Mouse (Mus musculus) midbrain, embryonic 15.5 days (tissue): ENCODE data around the gene Cerk. TPM values are rescaled to one million over a fixed set of nuclear protein-coding genes. Genes with fewer than 3 reads are reported as not detected.
"Not testable (repeated sequence)": the region's sequence is repeated elsewhere in the genome, so short reads cannot be mapped to it uniquely, and the experiment has no call there.

ENCODE experiments used
- ATAC-seq: fragments of 200-750 bp; cut with Nextera tagmentation; replicated peaks from 2 replicates; pipeline ENCODE4 v1.8.0; 2017; ENCODE audit warnings: moderate TSS enrichment
- H3K27ac ChIP-seq: fragments of 300-500 bp; sonication (generic); 2 replicates; pipeline ENCODE4 v1.5.1; 2015; ENCODE audit warnings: mild to moderate bottlenecking, inconsistent platforms
- H3K27me3 ChIP-seq: fragments of 300-500 bp; sonication (generic); replicated peaks from 2 replicates; pipeline ENCODE4 v1.6.1; 2015; ENCODE audit warnings: inconsistent platforms
- H3K36me3 ChIP-seq: fragments of 300-500 bp; sonication (generic); replicated peaks from 2 replicates; pipeline ENCODE4 v1.6.1; 2015; ENCODE audit warnings: inconsistent platforms
- H3K4me1 ChIP-seq: fragments of 300-500 bp; sonication (generic); 2 replicates; pipeline ENCODE4 v1.6.1; 2015; ENCODE audit warnings: inconsistent platforms
- H3K4me2 ChIP-seq: fragments of 300-500 bp; sonication (generic); 2 replicates; pipeline ENCODE4 v1.6.1; 2015; ENCODE audit warnings: inconsistent platforms, mild to moderate bottlenecking, moderate library complexity
- H3K4me3 ChIP-seq: fragments of 300-500 bp; sonication (generic); 2 replicates; pipeline ENCODE4 v1.5.1; 2015; ENCODE audit warnings: mild to moderate bottlenecking, inconsistent platforms
- H3K9ac ChIP-seq: fragments of 300-500 bp; sonication (generic); 2 replicates; pipeline ENCODE4 v1.6.1; 2015; ENCODE audit warnings: mild to moderate bottlenecking, inconsistent platforms
- H3K9me3 ChIP-seq: fragments of 300-500 bp; sonication (generic); 2 replicates; pipeline ENCODE4 v1.6.1; 2016; ENCODE audit warnings: inconsistent platforms
- WGBS: fragments of 180-500 bp; shearing (Covaris S2); methylation state at CpG from one replicate; pipeline ENCODE4 v1.1.7; 2015; ENCODE audit warnings: mixed read lengths; 5-methylcytosine and 5-hydroxymethylcytosine counted together
- polyA plus RNA-seq: library from polyadenylated mRNA; unstranded; fragments of >200 nt; fragmentation: Nextera tagmentation; extraction: Ambion mirVana; gene quantifications from 2 replicates; pipeline ENCODE4 v1.2.1, GENCODE M21; 2015

The Cerk gene
- polyA plus RNA-seq, 1 experiment from 2014 or later = 25.8 TPM

GRCm38 (mm10) chr15:86165811-86166590 lies 19.9 kb downstream of the Cerk start:
- Histone ChIP-seq H3K9ac (no peak overlapping the region), H3K36me3 (peaks cover 7% of the 10 kb centered on the region; the same call in 1 of the 2 replicates), H3K27ac (no peak overlapping the region), H3K27me3 (no peaks in the 10 kb centered on the region), H3K4me1 (peaks cover 15% of the 10 kb centered on the region), H3K4me2 (no peak overlapping the region), H3K4me3 (no peak overlapping the region), H3K9me3 (no peaks in the 10 kb centered on the region)
- no peak for ATAC-seq
- 90% methylated on average over 24 of the region's 24 CpGs for WGBS

- Histone ChIP-seq H3K4me2 (no peak overlapping the region), H3K27me3 (no peaks in the 10 kb centered on the region), H3K36me3 (peaks cover 7% of the 10 kb centered on the region; the same call in 1 of the 2 replicates), H3K4me1 (peaks cover 15% of the 10 kb centered on the region), H3K4me3 (no peak overlapping the region), H3K9me3 (no peaks in the 10 kb centered on the region), H3K9ac (no peak overlapping the region), H3K27ac (no peak overlapping the region)
- no peak for ATAC-seq
- WGBS = 80% methylated on average over 21 of the region's 21 CpGs
These were observed 21.1 kb downstream of the Cerk start for GRCm38 (mm10) chr15:86164718-86165345.

- H3K36me3 ChIP-seq, H3K4me2 ChIP-seq, ATAC-seq, H3K27me3 ChIP-seq, H3K9ac ChIP-seq, H3K27ac ChIP-seq, H3K4me1 ChIP-seq, H3K9me3 ChIP-seq, H3K4me3 ChIP-seq: not testable (repeated sequence)
- WGBS = 94% methylated on average over 3 of the region's 3 CpGs
These were observed 24.1 kb downstream of the Cerk start for GRCm38 (mm10) chr15:86161800-86162199.

GRCm38 (mm10) chr15:86160906-86161305 lies 25.0 kb downstream of the Cerk start:
- Histone ChIP-seq H3K4me3 (no peak overlapping the region), H3K36me3 (peaks cover 8% of the 10 kb centered on the region; the same call in 1 of the 2 replicates), H3K27ac (no peak overlapping the region), H3K27me3 (no peaks in the 10 kb centered on the region), H3K9ac (no peak overlapping the region), H3K4me2 (no peak overlapping the region), H3K9me3 (no peaks in the 10 kb centered on the region), H3K4me1 (no peaks in the 10 kb centered on the region)
- 83% methylated on average over 10 of the region's 10 CpGs for WGBS
- ATAC-seq = no peak

GRCm38 (mm10) chr15:86159719-86160118 lies 26.2 kb downstream of the Cerk start:
- 92% methylated on average over 5 of the region's 5 CpGs for WGBS

GRCm38 (mm10) chr15:86159093-86159492 lies 26.8 kb downstream of the Cerk start:
- Histone ChIP-seq H3K4me3 (no peak overlapping the region), H3K4me2 (no peak overlapping the region), H3K27ac (no peak overlapping the region), H3K4me1 (no peaks in the 10 kb centered on the region), H3K27me3 (no peaks in the 10 kb centered on the region), H3K9ac (no peak overlapping the region), H3K9me3 (no peaks in the 10 kb centered on the region), H3K36me3 (peaks cover 20% of the 10 kb centered on the region; the same call in 1 of the 2 replicates)
- ATAC-seq = no peak
- WGBS = 86% methylated on average over 16 of the region's 16 CpGs

More at GRCm38 (mm10) chr15:86159719-86160118, 26.2 kb downstream of the Cerk start:
- no peak overlapping the region for H3K27ac ChIP-seq
- no peak overlapping the region for H3K9ac ChIP-seq
- no peak for ATAC-seq
- H3K9me3 ChIP-seq = no peaks in the 10 kb centered on the region
- no peaks in the 10 kb centered on the region for H3K27me3 ChIP-seq
- no peaks in the 10 kb centered on the region for H3K4me1 ChIP-seq
- H3K36me3 ChIP-seq = peaks cover 15% of the 10 kb centered on the region; the same call in 1 of the 2 replicates
- H3K4me3 ChIP-seq = no peak overlapping the region
- no peak overlapping the region for H3K4me2 ChIP-seq

GRCm38 (mm10) chr15:86156492-86156891 lies 29.4 kb downstream of the Cerk start:
- WGBS = 62% methylated on average over 5 of the region's 5 CpGs

GRCm38 (mm10) chr15:86153481-86153960 lies 32.4 kb downstream of the Cerk start:
- Histone ChIP-seq H3K4me2 (no peak overlapping the region), H3K9me3 (no peaks in the 10 kb centered on the region), H3K27ac (no peak overlapping the region), H3K4me1 (no peaks in the 10 kb centered on the region), H3K36me3 (peaks cover 23% of the 10 kb centered on the region; the same call in 1 of the 2 replicates), H3K27me3 (no peaks in the 10 kb centered on the region), H3K9ac (no peak overlapping the region), H3K4me3 (no peak overlapping the region)
- ATAC-seq = no peak
- 84% methylated on average over 12 of the region's 12 CpGs for WGBS

More at GRCm38 (mm10) chr15:86156492-86156891, 29.4 kb downstream of the Cerk start:
- no peak overlapping the region for H3K4me3 ChIP-seq
- no peak overlapping the region for H3K9ac ChIP-seq
- no peaks in the 10 kb centered on the region for H3K9me3 ChIP-seq
- peaks cover 13% of the 10 kb centered on the region; the same call in 1 of the 2 replicates for H3K36me3 ChIP-seq
- no peak for ATAC-seq
- no peak overlapping the region for H3K27ac ChIP-seq
- H3K4me2 ChIP-seq = no peak overlapping the region
- H3K27me3 ChIP-seq = no peaks in the 10 kb centered on the region
- H3K4me1 ChIP-seq = no peaks in the 10 kb centered on the region

GRCm38 (mm10) chr15:86150593-86150992 lies 35.3 kb downstream of the Cerk start:
- Histone ChIP-seq H3K4me1 (no peaks in the 10 kb centered on the region), H3K9ac (no peak overlapping the region), H3K36me3 (peaks cover 20% of the 10 kb centered on the region; the same call in 1 of the 2 replicates), H3K27me3 (no peaks in the 10 kb centered on the region), H3K4me2 (no peak overlapping the region), H3K4me3 (no peak overlapping the region), H3K9me3 (no peaks in the 10 kb centered on the region), H3K27ac (no peak overlapping the region)
- 66% methylated on average over 4 of the region's 4 CpGs for WGBS
- no peak for ATAC-seq

GRCm38 (mm10) chr15:86146922-86147321 lies 39.0 kb downstream of the Cerk start:
- H3K4me1 ChIP-seq = no peaks in the 10 kb centered on the region
- no peak overlapping the region for H3K9ac ChIP-seq
- 91% methylated on average over 8 of the region's 8 CpGs for WGBS
- ATAC-seq = no peak
- no peaks in the 10 kb centered on the region for H3K9me3 ChIP-seq
- H3K4me3 ChIP-seq = no peak overlapping the region
- H3K36me3 ChIP-seq = peaks cover 18% of the 10 kb centered on the region
- no peaks in the 10 kb centered on the region for H3K27me3 ChIP-seq
- H3K4me2 ChIP-seq = no peak overlapping the region
- no peak overlapping the region for H3K27ac ChIP-seq

- Histone ChIP-seq H3K9ac (no peak overlapping the region), H3K4me2 (no peak overlapping the region), H3K4me1 (no peaks in the 10 kb centered on the region), H3K27me3 (no peaks in the 10 kb centered on the region), H3K36me3 (peaks cover 13% of the 10 kb centered on the region), H3K4me3 (no peak overlapping the region), H3K9me3 (no peaks in the 10 kb centered on the region), H3K27ac (no peak overlapping the region)
- no peak for ATAC-seq
- 92% methylated on average over 7 of the region's 7 CpGs for WGBS
These were observed 40.9 kb downstream of the Cerk start for GRCm38 (mm10) chr15:86145046-86145445.

GRCm38 (mm10) chr15:86144577-86144976 lies 41.4 kb downstream of the Cerk start:
- Histone ChIP-seq H3K9me3 (no peaks in the 10 kb centered on the region), H3K27me3 (no peaks in the 10 kb centered on the region), H3K9ac (no peak overlapping the region), H3K4me1 (no peaks in the 10 kb centered on the region), H3K36me3 (peaks cover 13% of the 10 kb centered on the region), H3K4me2 (no peak overlapping the region), H3K27ac (no peak overlapping the region), H3K4me3 (no peak overlapping the region)
- ATAC-seq = no peak
- 81% methylated on average over 7 of the region's 7 CpGs for WGBS
